Mouse (Mus musculus): ENCODE results near the gene Chad.

The Chad gene

GRCm38 (mm10) chr11:94564437-94565150 is at the start of gene Chad:
Gene Chad, plus strand, starts transcription at chr11:94565047.
- no peak for DNase-seq

GRCm38 (mm10) chr11:94521219-94521843 is 43.5 kb upstream of the Chad start, which contains the start of gene Mycbpap:
Gene Mycbpap, minus strand, starts transcription at chr11:94521742.
- no peak for DNase-seq

DNA sequence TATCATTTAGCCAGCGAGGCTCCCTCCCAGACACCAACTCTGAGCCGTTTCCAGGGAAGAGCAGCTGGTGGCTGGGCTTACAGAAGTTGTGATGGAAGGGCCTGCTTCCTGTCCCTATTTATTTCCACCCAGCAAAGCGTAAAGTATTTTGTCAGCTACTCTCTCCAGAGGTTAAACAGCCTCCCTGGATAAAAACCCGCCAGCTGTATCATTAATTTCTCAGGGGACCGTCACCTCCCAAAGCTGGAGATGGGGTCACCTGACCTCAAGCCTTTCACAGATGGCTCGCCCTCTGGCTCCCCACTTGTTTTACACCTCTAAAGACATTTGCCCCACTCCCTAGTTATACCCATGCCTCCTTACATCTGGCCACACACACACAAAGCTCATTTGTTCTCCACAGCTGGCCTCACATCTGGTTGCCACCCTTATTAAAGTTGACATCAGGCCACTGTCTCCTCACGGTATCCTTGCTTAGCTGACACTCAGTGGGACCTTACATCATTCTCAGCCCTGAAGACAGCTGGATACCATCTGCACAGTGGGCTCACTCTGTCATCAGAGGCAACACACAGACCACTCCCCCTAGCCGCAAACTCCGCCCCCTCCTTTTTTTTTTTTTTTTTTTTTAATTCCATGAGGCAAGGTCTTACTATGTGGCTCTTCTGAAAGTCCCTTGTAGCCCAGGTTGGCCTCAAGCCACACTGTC is 38.5 kb upstream of the Chad start:
- no peak for DNase-seq

DNA sequence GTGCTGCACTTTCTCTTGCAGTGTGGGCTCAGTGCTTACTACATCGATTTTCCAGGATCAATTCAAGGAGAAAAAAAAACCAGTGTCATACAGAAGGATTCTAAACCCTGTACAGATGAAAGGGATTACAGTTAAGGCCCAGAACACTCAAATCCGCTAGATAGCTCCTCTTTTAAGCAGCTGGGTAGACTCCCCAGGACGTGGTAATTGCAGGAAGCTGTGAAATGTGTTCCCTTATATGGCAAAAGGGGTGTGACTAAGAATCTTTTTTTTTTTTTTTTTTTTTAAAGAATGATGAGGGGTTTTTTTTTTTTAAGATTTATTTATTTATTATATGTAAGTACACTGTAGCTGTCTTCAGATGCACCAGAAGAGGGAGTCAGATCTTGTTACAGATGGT is 36.0 kb upstream of the Chad start:
- no peak for DNase-seq

- no peak for DNase-seq
Measured at GRCm38 (mm10) chr11:94533171-94533570, 31.7 kb upstream of the Chad start.

DNA sequence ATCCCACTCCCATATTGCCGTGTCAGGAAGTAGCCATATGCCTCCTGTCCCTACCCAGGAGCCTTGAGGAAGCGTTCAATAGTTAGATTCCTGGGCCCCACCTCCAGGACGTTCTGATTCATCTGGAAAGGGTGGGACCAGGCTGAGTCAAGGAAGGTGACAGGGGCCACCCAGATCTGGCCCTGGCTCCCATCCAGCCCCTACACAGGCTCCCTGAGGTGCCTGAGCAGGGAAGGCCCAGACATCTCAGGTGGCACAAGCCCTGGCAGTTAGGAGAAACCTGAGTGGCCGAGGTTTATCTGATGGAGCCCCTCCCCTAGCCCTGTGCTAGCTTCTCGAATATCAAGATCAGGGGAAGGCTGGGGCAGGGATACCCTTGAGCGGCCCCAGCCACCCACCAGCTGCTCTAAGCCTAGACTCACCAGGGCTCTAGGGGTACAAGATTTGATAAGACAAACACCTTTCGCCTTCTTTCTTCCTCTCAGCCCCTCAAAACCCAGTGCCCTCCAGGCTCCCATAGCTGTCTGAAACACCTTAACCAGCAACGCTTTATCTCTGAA is 26.0 kb upstream of the Chad start:
- no peak for DNase-seq

DNA sequence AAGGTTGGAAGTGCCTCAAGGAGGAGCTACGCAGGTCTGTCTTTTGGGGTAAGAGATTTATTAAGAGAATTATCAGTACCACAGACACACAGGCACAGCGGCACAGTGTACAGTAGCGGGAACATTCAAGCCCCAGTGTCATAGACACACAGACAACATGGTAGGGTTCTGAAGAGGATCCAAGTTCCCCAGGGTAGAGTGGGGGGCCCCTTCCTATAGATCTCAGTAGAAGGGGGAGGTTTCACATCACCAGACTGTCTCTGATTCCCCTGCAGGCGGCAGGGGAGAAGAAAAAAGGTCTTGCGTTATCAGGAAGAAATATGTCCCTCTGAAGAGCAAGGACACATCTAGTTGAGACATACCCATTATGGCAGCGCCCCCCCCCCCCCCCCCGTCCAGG is 25.1 kb upstream of the Chad start:
- DNase-seq, result no peak

DNA sequence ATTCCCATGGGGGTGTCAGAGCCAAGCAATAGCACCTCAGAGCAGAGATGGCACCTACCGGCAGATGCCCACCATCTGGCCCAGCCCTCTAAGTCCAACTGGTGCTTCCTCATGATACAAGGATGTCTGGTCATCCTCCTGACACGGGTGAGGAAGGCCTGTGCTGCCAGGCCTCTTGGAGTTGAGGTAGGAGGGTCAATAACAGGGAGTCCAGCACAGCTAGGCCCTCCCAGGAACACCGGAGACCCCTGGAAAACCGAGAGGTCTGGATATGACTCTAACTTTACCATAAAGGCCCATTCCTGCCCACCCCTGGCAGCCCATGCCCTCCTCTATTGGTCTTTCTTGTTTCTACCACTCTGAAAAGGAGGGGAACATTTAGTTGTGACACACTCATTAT is 22.4 kb upstream of the Chad start:
- no peak for DNase-seq

DNA sequence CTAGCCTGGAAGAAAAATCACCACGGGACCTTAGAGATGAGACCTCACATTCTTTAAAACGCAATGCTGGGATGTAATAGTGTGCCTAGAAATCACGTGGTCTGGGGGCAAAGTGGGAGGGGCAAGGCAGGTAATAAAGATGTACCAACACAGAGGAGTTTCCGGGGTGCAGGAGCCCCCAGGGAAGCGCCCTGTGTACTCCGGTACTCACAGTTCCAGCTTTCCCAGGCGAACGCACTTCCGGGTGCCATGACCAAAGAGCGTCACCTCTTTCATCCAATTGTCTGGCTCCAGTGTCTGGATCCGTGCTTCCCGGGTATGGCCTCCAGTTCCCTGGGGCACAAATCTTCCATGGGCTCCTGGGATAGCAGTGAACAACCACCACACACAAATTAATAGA is 21.5 kb upstream of the Chad start:
- no peak for DNase-seq

DNA sequence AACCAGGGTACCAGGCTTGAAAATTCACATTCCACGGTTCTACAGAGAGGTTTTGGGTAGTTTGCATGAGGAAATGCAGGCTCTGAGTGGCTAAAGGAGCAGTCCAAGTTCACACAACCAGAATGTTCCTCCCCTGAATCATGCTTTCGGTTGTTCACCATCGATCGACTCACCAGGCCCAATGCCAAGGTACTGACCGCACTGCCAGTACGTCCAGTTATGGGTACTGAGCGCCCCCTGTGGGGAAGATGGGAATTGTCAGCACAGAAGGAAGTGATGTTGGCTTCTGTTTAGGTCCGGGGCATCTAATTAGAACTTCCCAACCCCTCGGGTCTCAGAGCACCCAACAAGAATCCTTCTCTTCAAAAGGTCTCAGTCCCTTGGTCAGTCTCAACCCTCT is 20.9 kb upstream of the Chad start:
- DNase-seq, result peak in 1 of 2 experiments; percentile 27

DNA sequence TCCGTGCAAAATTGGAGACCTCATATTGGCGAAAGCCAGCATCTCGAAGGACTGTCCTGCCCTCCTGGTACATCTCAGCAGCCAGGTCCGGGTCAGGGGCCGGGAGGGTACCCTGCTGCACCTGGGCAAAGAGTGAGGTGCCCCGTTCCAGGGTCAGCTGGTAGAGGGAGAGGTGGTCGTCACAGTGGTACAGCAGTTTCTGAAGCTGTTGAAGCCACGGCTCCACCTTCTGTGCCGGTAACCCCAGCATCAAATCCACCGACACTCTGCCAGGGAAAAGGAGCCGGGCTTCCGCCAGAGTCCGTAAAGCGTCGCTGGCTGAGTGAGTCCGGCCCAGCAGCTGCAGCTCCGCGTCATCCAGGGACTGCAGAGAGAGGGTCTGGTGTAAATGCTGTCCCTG is 20.4 kb upstream of the Chad start:
- no peak for DNase-seq

- DNase-seq, result no peak
Measured at GRCm38 (mm10) chr11:94546381-94546780, 18.5 kb upstream of the Chad start.

DNA sequence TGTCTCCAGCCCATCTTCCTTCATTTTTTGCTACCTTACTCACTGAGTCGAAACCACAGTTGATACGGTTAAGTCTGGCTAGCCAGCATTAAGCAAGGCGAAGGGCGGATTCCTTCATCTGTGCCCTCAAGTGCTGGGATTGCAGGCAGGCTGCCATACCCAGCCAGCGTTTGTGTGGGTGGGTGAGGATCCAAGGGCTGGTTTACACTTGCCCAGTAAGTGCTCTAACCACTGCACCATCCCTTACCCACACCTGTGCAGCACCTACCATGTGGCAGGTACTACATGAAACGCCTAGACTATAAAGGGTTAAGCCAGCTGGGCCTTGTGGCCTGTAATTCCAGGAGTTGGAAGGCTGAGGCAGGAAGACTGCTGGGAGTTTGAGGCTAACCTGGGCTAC is 17.6 kb upstream of the Chad start:
- DNase-seq, result no peak

GRCm38 (mm10) chr11:94548041-94548784 is 16.6 kb upstream of the Chad start:
- DNase-seq, result peak in 1 of 2 experiments; percentile 21

- DNase-seq, result peak; percentile 81 to 87
Measured at GRCm38 (mm10) chr11:94548888-94549690, 15.8 kb upstream of the Chad start, which contains the start of gene Rsad1. Gene Rsad1, minus strand, starts transcription at chr11:94549255.

DNA sequence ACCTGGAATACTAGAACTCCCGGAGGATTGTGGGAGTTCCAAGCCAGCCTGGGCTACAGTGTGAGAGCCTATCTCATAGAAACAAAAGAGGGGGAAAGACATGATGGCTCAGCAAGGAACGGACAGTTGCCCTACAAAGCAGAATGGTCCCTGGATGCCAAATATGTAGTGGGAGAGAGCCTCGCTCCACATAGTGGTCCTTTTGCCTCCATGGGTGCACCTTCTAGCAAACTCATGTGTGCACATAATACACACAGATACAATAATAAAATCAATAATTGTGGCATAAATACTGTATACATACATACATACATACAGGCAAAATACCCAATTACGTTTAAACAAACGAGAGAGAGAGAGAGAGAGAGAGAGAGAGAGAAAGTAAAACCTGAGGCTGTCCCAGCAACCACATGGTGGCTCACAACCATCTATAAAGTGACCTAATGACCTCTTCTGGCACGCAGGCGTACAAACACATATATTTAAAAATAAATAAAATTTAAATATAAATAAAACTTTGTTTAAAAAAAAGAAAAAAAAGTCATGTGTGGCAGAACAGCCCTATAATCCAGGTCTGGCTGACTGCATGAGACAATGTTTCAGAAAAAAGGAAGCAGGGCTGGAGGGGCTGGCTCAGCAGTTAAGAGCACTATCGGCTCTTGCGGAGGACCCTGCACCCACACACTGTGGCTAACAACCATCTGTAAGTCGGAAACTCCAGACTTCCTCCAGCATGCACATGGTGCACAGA is 15.0 kb upstream of the Chad start:
- DNase-seq, result no peak

DNA sequence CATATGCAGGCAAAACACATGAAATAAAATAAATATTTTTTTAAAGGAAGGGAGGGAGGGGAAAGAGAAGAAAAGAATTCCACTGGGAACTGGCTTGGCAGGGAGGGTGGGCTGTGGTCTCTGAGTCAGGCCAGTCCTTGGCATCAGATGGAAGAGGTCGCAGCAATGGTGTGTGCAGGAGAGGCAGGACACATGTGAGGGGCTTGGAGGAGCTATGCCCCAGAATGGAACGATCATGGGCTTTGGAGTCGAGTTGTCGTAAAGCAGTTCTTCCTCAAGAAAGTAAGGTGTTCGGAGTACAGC is 14.5 kb upstream of the Chad start:
- no peak for DNase-seq

DNA sequence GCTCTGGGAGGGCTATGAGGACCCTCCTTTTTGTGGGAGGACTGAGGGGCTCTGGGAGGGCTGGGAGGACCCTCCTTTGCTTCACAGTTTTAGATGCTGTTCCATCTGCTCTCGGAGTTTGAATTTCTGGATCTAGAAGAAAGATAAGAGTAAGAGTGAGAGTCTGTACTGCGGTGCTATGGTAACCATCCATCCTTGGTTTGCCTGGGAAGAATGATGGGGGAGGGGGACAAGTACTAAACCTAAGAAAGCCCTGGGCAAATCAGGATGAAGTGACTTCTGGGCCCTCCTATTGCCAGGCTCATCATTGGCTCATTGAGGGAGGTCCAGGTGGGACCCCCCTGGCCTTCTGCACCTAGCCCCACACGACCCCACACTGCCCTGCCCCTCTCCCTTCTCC is 6.6 kb upstream of the Chad start:
- no peak for DNase-seq

GRCm38 (mm10) chr11:94563383-94563782 is 1.5 kb upstream of the Chad start:
- DNase-seq, result no peak

GRCm38 (mm10) chr11:94563821-94564220 is 1.0 kb upstream of the Chad start:
- no peak for DNase-seq

- no peak for DNase-seq
Measured at GRCm38 (mm10) chr11:94565151-94565479, 268 bp downstream of the Chad start.

GRCm38 (mm10) chr11:94566534-94566933 is 1.7 kb downstream of the Chad start:
- DNase-seq, result no peak
